Mouse (Mus musculus) brain, embryonic 14.5 days (tissue): ENCODE measurements around the gene Nrxn1. TPM values are rescaled to one million over a fixed set of nuclear protein-coding genes. Genes with fewer than 3 reads are reported as not detected.
A peak's percentile ranks its signal among the peaks of the same experiment; 100 is the strongest.

ENCODE experiments used
- DNase-seq: peaks from one replicate; pipeline ENCODE4 v3.0.0-alpha.2; 2011; ENCODE audit warnings: low read depth
- CTCF ChIP-seq: fragments of 200-500 bp; IDR thresholded peaks from 2 replicates; pipeline ENCODE4 v1.5.1; 2012; ENCODE audit warnings: inconsistent platforms, mild to moderate bottlenecking, moderate library complexity, borderline replicate concordance; ENCODE audit not compliant: insufficient read depth, insufficient read length; ENCODE audit errors: extremely low read depth
- POLR2A ChIP-seq: fragments of 200-500 bp; IDR thresholded peaks from 2 replicates; pipeline ENCODE4 v1.6.1; 2012; ENCODE audit warnings: mild to moderate bottlenecking, inconsistent platforms, borderline replicate concordance; ENCODE audit not compliant: poor library complexity, insufficient read depth, insufficient read length, severe bottlenecking; ENCODE audit errors: extremely low read depth
- polyA plus RNA-seq: library from polyadenylated mRNA; depleted of rRNA; stranded (reverse); fragments of >200 nt; gene quantifications from 2 replicates; pipeline ENCODE4 v1.2.3, GENCODE M21; 2012

Gene Nrxn1
- polyA plus RNA-seq, 1 experiment = 123 TPM

GRCm38 (mm10) chr17:90818340-90818739 lies 274.5 kb downstream of the Nrxn1 start:
- no peak for DNase-seq

GRCm38 (mm10) chr17:90817898-90818297 lies 275.0 kb downstream of the Nrxn1 start:
- DNase-seq = peak; percentile 35
- no peak for TF ChIP-seq CTCF
- no peak for TF ChIP-seq POLR2A

More at GRCm38 (mm10) chr17:90818340-90818739, 274.5 kb downstream of the Nrxn1 start:
- TF ChIP-seq POLR2A (no peak), CTCF (no peak)

- no peak for TF ChIP-seq CTCF
- no peak for TF ChIP-seq POLR2A
- no peak for DNase-seq
These were observed 277.6 kb downstream of the Nrxn1 start for GRCm38 (mm10) chr17:90815306-90815705.

- TF ChIP-seq CTCF = no peak
- TF ChIP-seq POLR2A = no peak
- DNase-seq = peak; percentile 57
These were observed 279.1 kb downstream of the Nrxn1 start for GRCm38 (mm10) chr17:90813760-90814159.

- TF ChIP-seq CTCF = no peak
- no peak for TF ChIP-seq POLR2A
- no peak for DNase-seq
These were observed 280.4 kb downstream of the Nrxn1 start for GRCm38 (mm10) chr17:90812485-90812884.

GRCm38 (mm10) chr17:90809197-90810163 lies 283.4 kb downstream of the Nrxn1 start:
- TF ChIP-seq POLR2A = no peak
- TF ChIP-seq CTCF = peak; percentile 76; the same call in 1 of the 2 replicates
- DNase-seq = peak; percentile 87

- no peak for DNase-seq
- TF ChIP-seq CTCF (no peak), POLR2A (no peak)
These were observed 284.6 kb downstream of the Nrxn1 start for GRCm38 (mm10) chr17:90808256-90808655.

- TF ChIP-seq CTCF (no peak), POLR2A (no peak)
- DNase-seq = no peak
These were observed 285.7 kb downstream of the Nrxn1 start for GRCm38 (mm10) chr17:90807199-90807598.

GRCm38 (mm10) chr17:90798689-90799088 lies 294.2 kb downstream of the Nrxn1 start:
- DNase-seq = no peak
- TF ChIP-seq POLR2A = no peak
- no peak for TF ChIP-seq CTCF

GRCm38 (mm10) chr17:90797659-90798288 lies 295.1 kb downstream of the Nrxn1 start:
- DNase-seq = no peak
- no peak for TF ChIP-seq POLR2A
- no peak for TF ChIP-seq CTCF

- DNase-seq = no peak
- TF ChIP-seq CTCF = no peak
These were observed 295.9 kb downstream of the Nrxn1 start for GRCm38 (mm10) chr17:90796974-90797373.
